ENCODE assay signal across 26 mouse cellular contexts in the genomic region with DNA sequence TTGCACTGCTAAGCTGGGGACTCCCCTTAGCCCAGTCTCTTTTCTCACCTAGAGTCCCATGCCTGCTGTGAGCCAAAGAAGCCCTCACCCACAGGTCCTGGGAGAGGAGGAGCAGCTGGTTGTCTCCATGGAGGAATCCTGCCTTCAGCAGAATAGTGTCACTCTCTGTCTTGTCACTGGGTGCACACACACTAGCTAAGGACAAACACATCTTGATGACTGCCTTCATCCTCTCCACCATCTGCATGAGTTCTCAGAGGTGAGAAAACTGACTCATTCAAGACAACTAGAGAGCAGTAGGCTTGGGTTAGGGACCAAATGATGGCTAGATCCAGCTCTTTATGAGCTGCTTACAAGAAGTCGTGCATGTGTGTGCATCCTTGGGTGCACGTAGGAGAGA. TPM values are rescaled to one million over a fixed set of nuclear protein-coding genes. Genes with fewer than 3 reads are reported as not detected.
A peak's percentile ranks its signal among the peaks of the same experiment; 100 is the strongest.
DNase-seq lines count a peak whose midpoint lies in the region; ATAC-seq and TF ChIP-seq lines count a peak whose summit lies in the region.
"Had no signal": no experiment of that assay in that cellular context is flagged by ENCODE, and none has a peak within 500 bp of the region (broad histone marks: within the 10 kb centered on the region; RNA-seq: fewer than 3 reads in every experiment).

No protein-coding gene starts in this region.

- H3K27ac ChIP-seq in forebrain, embryonic 10.5 days = peak overlapping the region; percentile 82
- H3K27ac ChIP-seq in forebrain, embryonic 16.5 days (ENCODE audit: low read length) = no peak overlapping the region
- peak overlapping the region; percentile 76 for H3K27ac ChIP-seq in liver, adult 2 months (replicated peaks; ENCODE audit: insufficient read depth, low read depth, low read length)
- H3K27ac ChIP-seq in liver, embryonic 11.5 days (ENCODE audit: low read depth, low read length) = no peak overlapping the region
- H3K27ac ChIP-seq in liver, postnatal 0 days (ENCODE audit: low read depth) = peak overlapping the region; percentile 92
- no peak overlapping the region for H3K27ac ChIP-seq in limb, embryonic 10.5 days
- H3K27ac ChIP-seq: embryonic facial prominence, embryonic 15.5 days; gastrocnemius, adult 2 months; heart, embryonic 13.5 days; limb, embryonic 12.5 days had no signal

- TF ChIP-seq EP300 in liver, postnatal 0 days (IDR thresholded peaks at IDR 0.05; ENCODE audit: low read depth) = no peak

- no peak for ATAC-seq in forebrain, embryonic 16.5 days
- no peak for ATAC-seq in liver, embryonic 11.5 days (replicated peaks; ENCODE audit: low FRiP score)
- ATAC-seq in liver, postnatal 0 days = no peak
- ATAC-seq: activated CD4-positive, CD25-positive, alpha-beta regulatory T cell, adult 4 months; CD4-positive, CD25-positive, alpha-beta regulatory T cell, adult 4 months; hindbrain, embryonic 16.5 days had no signal

- no peaks in the 10 kb centered on the region for H3K9me3 ChIP-seq in forebrain, embryonic 10.5 days
- H3K9me3 ChIP-seq in forebrain, embryonic 16.5 days (ENCODE audit: control insufficient read depth, low read length) = no peaks in the 10 kb centered on the region
- H3K9me3 ChIP-seq in liver, embryonic 11.5 days (ENCODE audit: control insufficient read depth, low read length) = no peaks in the 10 kb centered on the region
- H3K9me3 ChIP-seq in liver, postnatal 0 days (ENCODE audit: low read length) = no peaks in the 10 kb centered on the region
- H3K9me3 ChIP-seq in limb, embryonic 10.5 days (replicated peaks) = no peaks in the 10 kb centered on the region
- H3K9me3 ChIP-seq: embryonic facial prominence, embryonic 15.5 days; G1E; heart, embryonic 13.5 days; limb, embryonic 12.5 days had no signal

- TF ChIP-seq POLR2A in liver, adult 2 months (IDR thresholded peaks at IDR 0.05; ENCODE audit: extremely low read depth, insufficient read depth, low read length) = no peak

- H3K27me3 ChIP-seq in forebrain, embryonic 10.5 days (ENCODE audit: poor library complexity, severe bottlenecking) = no peaks in the 10 kb centered on the region
- no peaks in the 10 kb centered on the region for H3K27me3 ChIP-seq in forebrain, embryonic 16.5 days (replicated peaks; ENCODE audit: control insufficient read depth, insufficient read depth, low read length)
- no peaks in the 10 kb centered on the region for H3K27me3 ChIP-seq in liver, adult 2 months (ENCODE audit: control insufficient read depth, insufficient read depth, low read length)
- H3K27me3 ChIP-seq in liver, embryonic 11.5 days (replicated peaks; ENCODE audit: control insufficient read depth, insufficient read depth, low read length) = no peaks in the 10 kb centered on the region
- no peaks in the 10 kb centered on the region for H3K27me3 ChIP-seq in liver, postnatal 0 days (ENCODE audit: insufficient read depth, low read length)
- no peaks in the 10 kb centered on the region for H3K27me3 ChIP-seq in limb, embryonic 10.5 days (ENCODE audit: low read depth, poor library complexity, severe bottlenecking)
- H3K27me3 ChIP-seq: embryonic facial prominence, embryonic 15.5 days; heart, embryonic 13.5 days; limb, embryonic 12.5 days had no signal

- no peak for DNase-seq in forebrain, embryonic 10.5 days (ENCODE audit: extremely low spot score, low spot score)
- DNase-seq in liver, adult 2 months (ENCODE audit: extremely low read depth, low read depth, low spot score) = no peak
- no peak for DNase-seq in liver, embryonic 11.5 days (ENCODE audit: low spot score)
- peak; percentile 2 to 3 for DNase-seq in B cell, adult 2 months
- no peak for DNase-seq in liver, postnatal 0 days
- DNase-seq in limb, embryonic 10.5 days (ENCODE audit: low spot score) = no peak
- no peak for DNase-seq in left cerebral cortex, postnatal 14 days (ENCODE audit: low spot score in 2 of 2)
- DNase-seq: adrenal gland, postnatal 14 days; cerebellum, adult 18-20 months; cerebellum, postnatal 25 days; embryo, embryonic 11 days; gastrocnemius, adult 2 months; heart, postnatal 36 days; kidney, postnatal 36 days; lung, adult 2 months; lung, postnatal 36 days; thymus, postnatal 36 days had no signal

- TF ChIP-seq CTCF in liver, adult 2 months (IDR thresholded peaks at IDR 0.05; ENCODE audit: low read depth, low read length) = no peak
- TF ChIP-seq CTCF in liver, postnatal 0 days (IDR thresholded peaks at IDR 0.05; ENCODE audit: low read depth) = no peak

- peaks cover 14% of the 10 kb centered on the region for H3K36me3 ChIP-seq in forebrain, embryonic 10.5 days (replicated peaks)
- H3K36me3 ChIP-seq in forebrain, embryonic 16.5 days (ENCODE audit: control insufficient read depth, insufficient read depth) = no peaks in the 10 kb centered on the region
- peaks cover 4% of the 10 kb centered on the region; the same call in 1 of the 2 replicates for H3K36me3 ChIP-seq in liver, adult 2 months (ENCODE audit: control insufficient read depth, insufficient read depth, low read length)
- H3K36me3 ChIP-seq in liver, embryonic 11.5 days (ENCODE audit: control insufficient read depth, insufficient read depth, low read length) = peaks cover 2% of the 10 kb centered on the region; the same call in 1 of the 2 replicates
- peaks cover 4% of the 10 kb centered on the region; the same call in 1 of the 2 replicates for H3K36me3 ChIP-seq in liver, postnatal 0 days (replicated peaks; ENCODE audit: insufficient read depth, low read length)
- H3K36me3 ChIP-seq in limb, embryonic 10.5 days = no peaks in the 10 kb centered on the region
- H3K36me3 ChIP-seq: embryonic facial prominence, embryonic 15.5 days; heart, embryonic 13.5 days; limb, embryonic 12.5 days had no signal

- no peak overlapping the region for H3K4me3 ChIP-seq in forebrain, embryonic 10.5 days
- no peak overlapping the region for H3K4me3 ChIP-seq in forebrain, embryonic 16.5 days (replicated peaks; ENCODE audit: low read length)
- H3K4me3 ChIP-seq in liver, adult 2 months (ENCODE audit: insufficient read depth, low read depth, low read length) = no peak overlapping the region
- no peak overlapping the region for H3K4me3 ChIP-seq in liver, embryonic 11.5 days (ENCODE audit: low read depth, low read length)
- no peak overlapping the region for H3K4me3 ChIP-seq in liver, postnatal 0 days (ENCODE audit: low read depth, low read length)
- no peak overlapping the region for H3K4me3 ChIP-seq in limb, embryonic 10.5 days
- H3K4me3 ChIP-seq: embryonic facial prominence, embryonic 15.5 days; gastrocnemius, adult 2 months; heart, embryonic 13.5 days; limb, embryonic 12.5 days had no signal

- peaks cover 23% of the 10 kb centered on the region; the same call in 1 of the 2 replicates for H3K79me2 ChIP-seq in liver, adult 2 months (ENCODE audit: control insufficient read depth, insufficient read depth, low read length)

- 94% methylated on average over 2 of the region's 2 CpGs for WGBS in forebrain, embryonic 10.5 days
- WGBS in forebrain, embryonic 16.5 days = 91% methylated on average over 2 of the region's 2 CpGs
- 85% methylated on average over 2 of the region's 2 CpGs for WGBS in liver, adult 2 months
- 90% methylated on average over 2 of the region's 2 CpGs for WGBS in liver, embryonic 11.5 days
- WGBS in liver, postnatal 0 days (ENCODE audit: insufficient replicate concordance) = 88% methylated on average over 2 of the region's 2 CpGs
- WGBS in limb, embryonic 10.5 days = 83% methylated on average over 2 of the region's 2 CpGs

- no peak overlapping the region for H3K9ac ChIP-seq in forebrain, embryonic 16.5 days (replicated peaks; ENCODE audit: low read depth, low read length)
- H3K9ac ChIP-seq in liver, adult 2 months (ENCODE audit: low read depth, low read length) = no peak overlapping the region
- H3K9ac ChIP-seq in liver, embryonic 11.5 days (ENCODE audit: low read depth, low read length) = no peak overlapping the region
- H3K9ac ChIP-seq in liver, postnatal 0 days (replicated peaks) = no peak overlapping the region
- H3K9ac ChIP-seq: embryonic facial prominence, embryonic 15.5 days; heart, embryonic 13.5 days; limb, embryonic 12.5 days had no signal

- H3K4me1 ChIP-seq in forebrain, embryonic 10.5 days = peaks cover 61% of the 10 kb centered on the region
- peaks cover 13% of the 10 kb centered on the region; the same call in 1 of the 2 replicates for H3K4me1 ChIP-seq in forebrain, embryonic 16.5 days (replicated peaks; ENCODE audit: control insufficient read depth, insufficient read depth, low read length)
- H3K4me1 ChIP-seq in liver, adult 2 months (ENCODE audit: control insufficient read depth, insufficient read depth, low read length) = peaks cover 41% of the 10 kb centered on the region
- peaks cover 7% of the 10 kb centered on the region for H3K4me1 ChIP-seq in liver, embryonic 11.5 days (replicated peaks; ENCODE audit: control insufficient read depth, insufficient read depth, low read length)
- H3K4me1 ChIP-seq in liver, postnatal 0 days (ENCODE audit: insufficient read depth) = 0 out of 2 replicates have a peak, but pooled peaks cover 6% of the 10 kb centered on the region
- H3K4me1 ChIP-seq in limb, embryonic 10.5 days = peaks cover 10% of the 10 kb centered on the region; the same call in 1 of the 2 replicates
- H3K4me1 ChIP-seq: embryonic facial prominence, embryonic 15.5 days had no signal

- no peak overlapping the region for H3K4me2 ChIP-seq in forebrain, embryonic 16.5 days (ENCODE audit: low read length)
- H3K4me2 ChIP-seq in liver, embryonic 11.5 days = no peak overlapping the region
- no peak overlapping the region for H3K4me2 ChIP-seq in liver, postnatal 0 days (ENCODE audit: low read depth, low read length)
- H3K4me2 ChIP-seq: embryonic facial prominence, embryonic 15.5 days; heart, embryonic 13.5 days; limb, embryonic 12.5 days had no signal

- intact Hi-C loops in left cerebral cortex, postnatal 14 days (cut with DNase I) = no loop called here

RNA-seq across cellular contexts. Expression of gene Slc22a23, which starts 55.4 kb away (rescaled TPM):
- 6.8 and 7.0 TPM in 2 replicates for polyA plus RNA-seq in forebrain, embryonic 10.5 days (2016; fragmentation: Nextera tagmentation; extraction: Ambion mirVana)
- polyA plus RNA-seq in forebrain, embryonic 16.5 days (2015; fragmentation: Nextera tagmentation; extraction: Ambion mirVana) = 11.2 and 13.0 TPM in 2 replicates
- 31.6 and 43.8 TPM in 2 replicates for total RNA-seq in liver, adult 2 months (2014; rRNA removed)
- 50.6 and 53.2 TPM in 2 replicates for polyA plus RNA-seq in liver, adult 2 months (2012; rRNA removed)
- 11.0 and 11.6 TPM in 2 replicates for polyA plus RNA-seq in liver, embryonic 11.5 days (2014; fragmentation: Nextera tagmentation; extraction: Ambion mirVana)
- polyA plus RNA-seq in liver, postnatal 0 days (2015; fragmentation: Nextera tagmentation; extraction: Ambion mirVana) = 6.6 and 7.0 TPM in 2 replicates
- 1.7 and 1.8 TPM in 2 replicates for polyA plus RNA-seq in limb, embryonic 10.5 days (2016; fragmentation: Nextera tagmentation; extraction: Ambion mirVana)
- total RNA-seq in left cerebral cortex, postnatal 14 days (2021) = 10 to 100 TPM; 66.2 to 70.6 TPM
- total RNA-seq: granulocyte monocyte progenitor cell, adult 5-6 weeks had no signal

Comparison
In these comparisons a context has a peak if more than half of its experiments do, and no peak if none do; other contexts are left out.
1. H3K27ac ChIP-seq: peak in forebrain, embryonic 10.5 days (single experiment), liver, adult 2 months (single experiment) and liver, postnatal 0 days (single experiment); none in forebrain, embryonic 16.5 days (single experiment), liver, embryonic 11.5 days (single experiment) and limb, embryonic 10.5 days (single experiment).
2. DNase-seq: peak in B cell, adult 2 months (2 of 2); none in forebrain, embryonic 10.5 days (single experiment), liver, adult 2 months (single experiment), liver, embryonic 11.5 days (single experiment), liver, postnatal 0 days (single experiment), limb, embryonic 10.5 days (single experiment) and left cerebral cortex, postnatal 14 days (0 of 2).